Mouse (Mus musculus) layer of hippocampus, adult 8-10 months (tissue): Measurements from ENCODE around the gene Cdk5rap3. TPM values are rescaled to one million over a fixed set of nuclear protein-coding genes. Genes with fewer than 3 reads are reported as not detected.

ENCODE experiments used
- DNase-seq, 2 experiments: peaks; one replicate each; pipeline ENCODE4 v3.0.0; 2022; ENCODE audit warnings: low spot score in 2 of 2
- total RNA-seq, 4 experiments: library from RNA; stranded (reverse); gene quantifications; 2 replicates each; pipeline ENCODE4 v1.2.4; 2022

Gene Cdk5rap3
- total RNA-seq, 4 experiments from 2014 or later, result 33.9 to 49.1 (median 44.8) TPM

DNA sequence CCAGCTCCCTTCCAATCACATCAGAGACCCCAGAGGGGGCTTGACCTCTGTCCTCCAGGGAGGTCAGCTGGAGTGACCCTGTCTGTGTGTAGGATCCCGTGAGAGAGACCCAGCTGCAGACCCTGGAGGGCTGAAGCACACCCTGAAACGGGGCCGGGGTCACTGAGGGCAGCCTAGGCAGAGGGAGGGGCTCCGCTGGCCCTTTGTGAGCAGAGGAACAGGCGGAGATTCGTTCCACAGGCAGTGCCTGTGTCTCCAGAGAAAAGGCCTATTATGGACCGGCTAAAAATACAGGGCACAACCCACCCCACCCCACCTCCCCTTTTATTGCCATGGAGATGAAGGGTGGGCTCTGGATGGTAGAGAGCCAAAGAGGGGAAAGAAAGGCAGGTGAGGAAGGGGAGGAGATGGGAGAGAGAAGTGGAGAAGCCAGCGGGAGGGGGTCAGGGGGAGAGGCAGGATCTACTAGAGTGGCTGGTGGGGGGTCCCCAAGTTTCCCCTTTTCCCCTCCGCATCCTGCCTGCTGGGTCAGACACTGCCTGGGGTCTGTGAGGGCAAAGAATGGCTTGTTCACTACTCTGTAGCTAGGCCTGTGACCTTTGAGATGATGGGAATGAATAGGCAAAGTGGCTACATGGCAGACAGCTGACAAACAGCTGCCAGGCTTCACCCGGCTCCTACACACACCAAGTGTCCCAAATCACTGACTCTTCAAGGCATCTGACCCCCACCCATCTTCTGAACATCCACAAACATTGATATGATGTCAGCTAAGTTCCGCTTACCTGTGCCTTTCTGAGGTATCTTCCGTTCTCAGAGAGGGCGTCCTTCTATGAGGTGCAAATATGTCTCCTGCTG, 16.6 kb downstream of the Cdk5rap3 start:
- no peak for DNase-seq

DNA sequence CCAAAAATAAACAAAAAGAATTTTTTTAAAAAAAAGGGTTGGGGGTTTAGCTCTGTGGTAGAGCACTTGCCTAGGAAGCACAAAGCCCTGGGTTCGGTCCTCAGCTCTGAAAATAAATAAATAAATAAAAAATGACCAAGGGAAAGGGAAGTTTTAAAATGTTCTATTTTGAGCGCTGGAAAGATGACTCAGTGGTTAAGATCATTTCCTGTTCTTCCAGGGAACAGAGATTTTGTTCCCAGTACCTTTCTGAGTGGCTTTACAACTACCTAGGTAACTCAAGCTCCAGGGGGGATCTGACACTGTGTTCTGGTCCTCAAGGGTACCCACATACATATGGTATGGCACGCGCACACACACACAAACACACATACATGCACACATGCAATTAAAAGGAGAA, 20.4 kb downstream of the Cdk5rap3 start:
- DNase-seq, result no peak

DNA sequence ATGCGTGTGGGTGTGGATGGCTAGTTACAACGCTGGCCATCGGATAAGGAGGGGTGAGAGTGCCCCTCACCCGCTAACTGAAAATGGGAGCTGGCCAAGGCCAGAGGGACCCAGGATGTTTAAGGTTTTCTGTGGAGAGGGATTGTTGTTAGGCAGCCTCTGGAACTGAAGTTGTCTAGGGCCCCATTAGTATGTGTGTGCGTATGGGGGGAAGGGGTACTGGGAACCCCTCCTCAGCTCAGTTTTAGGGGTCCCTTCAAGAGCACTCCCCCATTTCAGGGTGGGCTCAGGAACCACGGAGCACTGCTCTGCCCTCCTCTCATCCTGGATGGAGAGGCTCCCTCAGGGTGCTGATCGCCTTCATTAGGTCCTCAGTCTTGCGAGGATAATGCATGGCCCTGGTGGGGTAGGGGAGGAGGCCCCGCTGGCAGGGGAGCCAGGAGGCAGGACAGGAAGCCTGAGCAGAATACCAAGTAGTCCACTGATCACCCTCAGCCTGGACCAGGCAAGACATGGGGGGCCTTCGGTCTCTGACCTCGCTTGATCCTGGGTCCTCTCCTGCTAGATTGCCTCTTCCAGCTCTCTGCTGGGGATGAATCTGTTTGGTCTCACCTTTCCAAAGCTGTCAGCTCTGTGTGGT, 23.0 kb downstream of the Cdk5rap3 start:
- no peak for DNase-seq

DNA sequence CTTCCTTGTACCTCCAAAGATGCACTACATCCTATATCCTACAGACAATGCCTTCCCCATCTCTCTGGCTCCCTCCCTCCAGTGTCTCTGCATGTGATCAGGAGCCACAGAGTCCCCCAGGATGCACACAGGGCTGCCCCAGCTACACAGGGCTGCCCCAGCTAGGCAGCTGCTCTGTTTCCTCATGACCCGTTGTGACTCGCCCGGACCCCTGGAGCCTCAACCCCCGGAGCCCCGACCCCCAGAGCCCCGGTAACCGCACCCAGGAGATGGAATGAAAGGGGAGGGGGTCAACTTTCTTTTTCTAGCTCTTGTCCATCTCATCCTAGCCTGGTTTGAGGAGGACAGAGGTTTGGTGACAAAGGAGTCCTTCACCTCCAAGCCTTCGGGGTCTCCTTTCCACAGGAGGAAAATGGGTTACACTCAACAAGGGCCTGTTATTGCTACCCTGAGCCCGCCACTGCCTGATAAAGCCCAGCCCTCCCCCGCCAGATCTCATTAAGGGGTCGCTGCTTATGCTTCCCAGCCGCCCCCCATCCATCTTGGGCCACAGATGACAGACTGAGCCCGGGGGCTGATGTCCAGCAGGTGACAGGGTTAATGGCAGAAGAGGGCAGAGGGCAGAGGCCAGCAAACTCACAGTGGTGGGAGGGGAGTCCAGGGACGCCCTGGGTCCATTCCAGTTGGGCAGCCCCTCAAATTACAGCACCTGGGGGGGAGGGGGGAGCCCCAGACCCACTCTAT, 24.3 kb downstream of the Cdk5rap3 start:
- DNase-seq, result no peak

GRCm38 (mm10) chr11:96886942-96887546, 29.3 kb downstream of the Cdk5rap3 start:
- DNase-seq, result no peak

DNA sequence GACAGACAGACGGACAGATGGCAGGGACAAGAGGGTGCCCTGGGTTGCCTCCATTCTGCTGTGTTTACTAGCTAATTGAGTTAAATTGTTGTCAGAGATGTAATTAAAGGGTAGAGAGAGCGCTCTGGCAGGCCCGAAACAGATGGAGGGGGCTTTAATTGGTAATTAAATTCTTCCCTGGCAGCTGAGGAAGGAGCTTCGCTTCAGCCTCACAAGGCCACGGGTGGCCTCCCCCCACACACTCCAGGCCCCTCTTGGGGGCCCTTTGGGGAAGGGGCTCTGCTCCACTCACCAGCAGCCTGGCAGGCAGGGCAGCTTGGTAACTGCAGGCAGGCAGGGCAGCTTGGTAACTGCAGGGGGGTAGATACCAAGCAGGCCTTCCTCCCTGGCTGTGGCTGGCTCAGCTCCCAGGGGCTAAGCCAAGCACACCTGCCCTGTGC, 30.4 kb downstream of the Cdk5rap3 start:
- no peak for DNase-seq

DNA sequence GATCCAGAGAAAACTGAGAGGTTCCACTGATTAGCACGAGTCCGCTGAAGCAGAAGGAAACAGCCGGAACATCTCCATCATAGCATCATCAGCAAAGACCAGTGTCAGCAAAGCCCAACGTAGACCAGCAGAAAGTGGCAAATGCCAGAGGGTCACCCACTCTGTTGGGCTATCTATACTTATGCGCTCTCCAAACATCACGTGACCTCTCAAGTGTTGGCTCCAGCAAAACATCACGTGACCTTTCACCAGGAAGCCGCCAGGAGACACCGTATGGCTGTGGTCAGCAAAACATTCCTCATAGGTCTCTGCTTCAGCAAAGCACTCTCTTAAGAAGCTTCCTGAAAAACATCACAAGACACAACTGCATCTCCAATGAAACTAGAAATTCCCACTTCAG, 36.0 kb downstream of the Cdk5rap3 start:
- DNase-seq, result no peak

- no peak for DNase-seq
These were observed 36.9 kb downstream of the Cdk5rap3 start for GRCm38 (mm10) chr11:96879359-96879758.

DNA sequence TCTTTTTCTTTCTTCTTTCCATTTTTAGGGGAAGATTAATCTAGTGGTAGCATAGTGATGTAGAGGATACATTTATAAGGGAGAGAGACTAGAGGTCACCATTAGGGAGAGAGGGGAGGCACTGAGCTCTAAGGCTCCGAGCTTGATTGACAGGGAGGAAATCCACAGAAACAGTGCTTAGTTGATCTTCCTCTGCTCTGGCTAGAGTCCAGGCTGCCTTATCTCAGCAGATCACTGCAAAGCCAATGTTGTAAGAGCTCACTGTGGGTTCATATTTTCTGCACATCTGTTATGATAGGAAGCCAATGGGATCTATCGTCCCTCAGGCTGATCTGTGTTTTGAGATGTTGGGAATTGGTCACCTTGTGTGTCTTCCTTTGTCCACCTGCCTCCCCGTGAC, 37.6 kb downstream of the Cdk5rap3 start:
- no peak for DNase-seq

GRCm38 (mm10) chr11:96877071-96877470, 39.2 kb downstream of the Cdk5rap3 start:
- DNase-seq, result no peak

DNA sequence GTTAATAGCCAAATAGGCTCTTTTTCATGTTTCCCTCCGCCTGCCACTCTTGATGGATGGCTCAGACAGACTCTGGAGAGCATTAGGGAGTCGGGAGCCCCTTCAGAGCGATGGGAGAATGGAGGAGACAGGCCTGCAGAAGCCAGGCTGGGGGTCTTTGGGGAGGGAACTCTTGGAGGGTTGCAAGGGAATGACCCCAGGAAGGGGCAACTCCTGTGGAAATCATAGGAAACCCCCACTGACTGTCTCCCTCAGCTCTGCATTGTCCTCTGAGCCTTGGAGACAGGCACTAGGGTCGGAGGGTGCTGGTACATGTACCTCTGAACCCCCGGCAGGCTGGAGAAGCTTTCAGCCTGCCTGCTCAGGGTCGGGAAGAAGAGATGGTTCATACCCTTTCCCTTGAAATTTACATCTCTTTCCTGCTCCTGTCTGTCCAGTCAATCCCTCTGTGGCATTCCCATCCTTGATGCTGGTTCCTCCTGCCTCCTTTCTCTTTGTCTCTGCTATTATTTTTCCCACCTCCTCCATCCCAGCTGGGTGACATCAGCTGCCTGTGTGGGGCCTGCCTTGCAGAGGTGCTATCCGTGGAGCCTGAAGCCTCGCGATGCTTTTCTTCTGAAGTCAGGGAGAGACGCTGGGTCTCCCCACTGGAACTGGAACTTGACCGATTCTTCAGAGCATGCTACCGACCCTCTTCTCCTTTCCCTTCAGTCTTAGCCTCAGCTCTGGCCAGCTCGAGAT, 39.8 kb downstream of the Cdk5rap3 start:
- no peak for DNase-seq

DNA sequence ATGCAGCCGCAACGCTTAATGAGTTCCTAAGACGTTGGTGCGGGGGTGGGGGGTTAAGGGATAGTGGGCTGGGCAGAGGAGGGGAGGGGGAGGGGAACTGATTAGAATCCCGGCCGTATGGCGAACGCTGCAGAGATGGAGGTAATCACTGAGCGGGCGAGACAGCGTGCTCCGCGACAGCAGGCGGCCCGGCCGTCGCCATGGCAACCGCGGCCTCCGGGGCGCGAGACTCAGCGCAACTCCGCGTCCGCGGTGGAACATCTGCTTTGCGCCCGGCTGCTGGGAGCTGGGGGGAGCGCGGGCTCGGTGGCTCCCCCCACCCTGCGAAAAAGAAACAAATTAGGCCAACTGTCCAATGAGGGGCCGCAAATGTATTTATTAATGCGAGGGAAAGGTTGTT, 40.6 kb downstream of the Cdk5rap3 start:
- peak; percentile 68 to 86 for DNase-seq

DNA sequence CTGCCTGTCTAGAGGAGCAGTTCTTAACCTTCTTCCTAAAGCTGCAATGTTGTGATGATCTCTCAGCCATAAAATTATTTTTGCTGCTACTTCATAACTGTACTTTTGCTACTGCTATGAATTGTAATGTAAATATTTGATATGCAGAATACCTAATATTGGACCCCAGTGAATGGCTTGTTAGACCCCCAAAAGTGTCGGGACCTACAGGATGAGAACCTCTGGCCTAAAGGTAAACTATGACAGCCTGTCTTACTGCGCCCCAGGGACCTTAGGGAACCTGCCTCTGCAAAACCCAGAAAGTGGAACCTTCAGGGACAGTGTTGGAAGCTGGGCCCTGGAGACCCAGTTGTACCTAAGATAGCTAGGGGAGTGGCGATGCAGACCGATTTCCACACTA, 41.0 kb downstream of the Cdk5rap3 start:
- DNase-seq, result no peak

- DNase-seq, result no peak
These were observed 42.6 kb downstream of the Cdk5rap3 start for GRCm38 (mm10) chr11:96873601-96874140.

DNA sequence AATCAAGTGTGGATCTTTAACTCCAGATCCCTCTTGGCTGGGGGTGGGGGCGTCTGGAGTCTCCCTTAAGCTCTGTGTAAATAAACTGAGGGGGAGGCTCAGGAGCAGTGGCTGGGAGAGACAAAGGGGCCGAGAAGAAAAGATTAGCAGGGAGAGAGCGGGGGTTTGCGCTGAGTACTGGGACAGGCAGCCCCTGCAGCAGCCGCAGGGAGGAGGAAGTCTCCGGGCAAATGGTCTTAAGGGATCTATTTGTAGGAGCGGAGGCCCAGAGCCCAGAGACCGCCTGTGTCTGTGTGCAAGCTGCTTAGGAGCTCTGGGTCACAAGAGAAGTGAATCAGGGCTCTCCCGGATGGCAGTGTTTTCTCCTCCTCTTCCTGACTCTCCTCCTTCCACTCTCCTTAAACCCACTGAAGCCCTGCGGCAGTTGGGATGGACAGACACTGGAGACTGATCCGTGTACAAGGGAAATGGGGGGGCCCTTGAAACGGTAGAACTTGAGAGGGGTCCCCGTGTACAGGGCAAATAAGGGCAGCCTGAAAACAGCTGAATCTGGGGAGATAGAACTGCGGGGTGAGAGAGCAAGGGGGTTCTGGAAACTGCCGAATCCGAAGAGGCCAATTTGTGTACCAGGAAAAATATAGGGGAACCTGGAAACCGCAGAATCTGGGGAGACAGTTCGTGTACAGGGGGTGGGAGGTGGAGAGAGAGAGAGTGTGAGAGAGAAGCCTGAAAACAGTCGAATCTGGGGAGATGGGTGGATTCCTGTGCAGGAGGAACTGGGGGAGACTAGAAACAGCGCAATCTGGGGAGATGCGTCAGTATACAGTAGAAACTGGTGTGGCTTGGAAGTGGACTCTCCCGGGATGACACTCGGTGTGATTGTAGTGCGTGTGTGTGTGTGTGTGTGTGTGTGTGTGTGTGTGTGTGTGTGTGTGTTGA, 43.6 kb downstream of the Cdk5rap3 start:
- DNase-seq, result no peak

GRCm38 (mm10) chr11:96867149-96867548, 49.1 kb downstream of the Cdk5rap3 start:
- DNase-seq, result peak in 1 of 2 experiments; percentile 82

DNA sequence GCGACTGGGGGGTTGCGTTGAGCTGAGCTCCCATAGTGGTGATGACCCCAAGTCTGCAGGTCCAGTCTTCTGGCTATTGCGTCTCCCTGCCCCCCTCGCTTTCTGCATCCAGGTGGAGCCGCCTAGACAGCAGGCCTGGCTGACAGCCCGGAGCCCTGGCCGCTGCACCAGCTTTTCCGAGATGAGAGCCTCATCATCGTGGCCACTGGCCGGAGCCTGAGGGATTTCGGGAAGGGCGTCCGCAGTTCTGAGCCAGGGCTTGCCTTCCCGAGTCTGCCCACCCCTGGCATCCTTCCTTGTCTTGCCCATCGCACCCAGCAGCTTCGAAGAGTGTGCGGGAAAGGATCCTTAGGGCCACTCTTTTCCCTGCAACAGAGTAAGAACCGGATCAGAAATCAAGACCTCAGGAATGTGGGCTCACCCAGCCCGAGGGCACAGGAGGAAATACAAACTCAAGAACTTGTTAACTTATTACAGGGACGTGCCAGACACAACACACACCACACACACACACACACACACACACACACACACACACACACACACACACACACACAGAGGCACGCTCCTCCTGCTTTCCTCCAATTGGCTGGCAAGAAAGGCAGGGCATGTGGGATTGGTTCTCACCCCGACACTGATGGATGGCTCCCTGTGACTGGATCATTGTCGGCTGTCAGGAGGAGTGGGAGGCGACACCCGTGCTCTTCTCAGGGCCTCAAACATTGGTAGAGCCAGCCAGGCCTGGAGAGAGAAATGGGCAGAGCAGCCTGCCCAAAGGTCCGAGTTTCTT, 52.9 kb downstream of the Cdk5rap3 start:
- no peak for DNase-seq

DNA sequence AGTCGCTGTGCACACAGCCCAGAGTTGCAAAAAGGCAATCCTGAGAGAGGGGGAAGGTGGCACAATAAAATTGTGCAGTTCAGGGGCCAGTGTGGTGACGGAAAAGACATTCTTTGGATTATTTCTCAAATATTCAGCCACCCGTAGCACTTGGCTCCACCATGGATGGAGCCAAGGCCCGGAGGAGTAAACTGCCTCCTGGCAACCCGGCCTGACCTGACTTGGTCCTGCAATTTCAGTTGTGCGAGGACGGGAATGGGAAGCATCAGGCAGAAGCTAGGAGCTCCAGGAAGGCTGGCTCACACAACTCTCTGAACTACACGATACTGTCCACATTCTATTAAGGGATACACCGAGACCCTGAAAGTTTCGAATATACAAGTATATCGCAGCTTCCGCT, 53.8 kb downstream of the Cdk5rap3 start:
- DNase-seq, result no peak

- peak; percentile 89 to 95 for DNase-seq
These were observed 54.4 kb downstream of the Cdk5rap3 start for GRCm38 (mm10) chr11:96861878-96862289.
